Mouse (Mus musculus) adrenal gland, postnatal 10 days (tissue): ENCODE data around the gene Dhx32. TPM values are rescaled to one million over a fixed set of nuclear protein-coding genes. Genes with fewer than 3 reads are reported as not detected.

Experiments used
- total RNA-seq, 2 experiments: library from RNA; stranded (reverse); gene quantifications; 2 replicates each; pipeline ENCODE4 v1.2.3; 2021

Gene Dhx32
- total RNA-seq, 2 experiments from 2014 or later, result 35.6 to 46.8 TPM

Other genes with a start within 250 kb of the Dhx32 start
- gene Tex36, start 180.6 kb downstream of the Dhx32 start, total RNA-seq, result not detected
- 10 to 100 TPM; 15.7 to 18.9 TPM for gene Edrf1, start 145.2 kb downstream of the Dhx32 start, total RNA-seq
- gene Mmp21, start 102.7 kb downstream of the Dhx32 start, total RNA-seq, result not detected
- 10 to 100 TPM; 62.3 to 66.8 TPM for gene Bccip, start 73.4 kb downstream of the Dhx32 start, total RNA-seq
- 10 to 100 TPM; 10.2 to 16.3 TPM for gene Uros, start 72.7 kb downstream of the Dhx32 start, total RNA-seq
- under 1 TPM; 0.18 to 0.36 TPM for gene Fank1, start 5.9 kb downstream of the Dhx32 start, total RNA-seq